Mouse (Mus musculus): ENCODE measurements at regions not wholly inside any gene's neighbourhood (a gene's known extent, or its start where the extent isn't known, plus 50 kb on each side); places are given as distances from the start of the nearest gene placed in this dataset.

GRCm38 (mm10) chr3:80209596-80209995 is 325.3 kb downstream of the Fam198b start:
- no peak for DNase-seq
- no peak for TF ChIP-seq CTCF (IDR thresholded peaks at IDR 0.05; ENCODE audit: insufficient read depth, low read length)
- TF ChIP-seq POLR2A (IDR thresholded peaks at IDR 0.05; ENCODE audit: borderline replicate concordance, extremely low read depth, low read depth, low read length) = no peak
- H3K4me1 ChIP-seq (ENCODE audit: control insufficient read depth, insufficient read depth, low read length) = no peaks in the 10 kb centered on the region

GRCm38 (mm10) chr3:80211323-80212109 is 327.2 kb downstream of the Fam198b start:
- 76% methylated on average over 3 of the region's 3 CpGs for WGBS
- no peaks in the 10 kb centered on the region for H3K4me1 ChIP-seq (ENCODE audit: control insufficient read depth, insufficient read depth, low read length)
- DNase-seq = no peak
- H3K4me3 ChIP-seq (replicated peaks; ENCODE audit: extremely low read depth, low read depth, low read length) = no peak overlapping the region
- TF ChIP-seq CTCF (IDR thresholded peaks at IDR 0.05; ENCODE audit: insufficient read depth, low read length) = no peak
- no peak for TF ChIP-seq POLR2A (IDR thresholded peaks at IDR 0.05; ENCODE audit: borderline replicate concordance, extremely low read depth, low read depth, low read length)

More at GRCm38 (mm10) chr3:80209596-80209995, 325.3 kb downstream of the Fam198b start:
- H3K4me3 ChIP-seq (replicated peaks; ENCODE audit: extremely low read depth, low read depth, low read length) = no peak overlapping the region

GRCm38 (mm10) chr3:80248611-80249010 is 364.3 kb downstream of the Fam198b start:
- 35% methylated on average over 5 of the region's 5 CpGs for WGBS
- H3K4me3 ChIP-seq (replicated peaks; ENCODE audit: extremely low read depth, low read depth, low read length) = no peak overlapping the region
- no peak for DNase-seq
- TF ChIP-seq CTCF (IDR thresholded peaks at IDR 0.05; ENCODE audit: insufficient read depth, low read length) (no peak), POLR2A (IDR thresholded peaks at IDR 0.05; ENCODE audit: borderline replicate concordance, extremely low read depth, low read depth, low read length) (no peak)
- no peaks in the 10 kb centered on the region for H3K4me1 ChIP-seq (ENCODE audit: control insufficient read depth, insufficient read depth, low read length)

GRCm38 (mm10) chr3:80249974-80250373 is 365.6 kb downstream of the Fam198b start:
- 57% methylated on average over 3 of the region's 3 CpGs for WGBS
- H3K4me3 ChIP-seq (replicated peaks; ENCODE audit: extremely low read depth, low read depth, low read length) = no peak overlapping the region
- no peak for TF ChIP-seq CTCF (IDR thresholded peaks at IDR 0.05; ENCODE audit: insufficient read depth, low read length)
- TF ChIP-seq POLR2A (IDR thresholded peaks at IDR 0.05; ENCODE audit: borderline replicate concordance, extremely low read depth, low read depth, low read length) = no peak
- no peak for DNase-seq
- no peaks in the 10 kb centered on the region for H3K4me1 ChIP-seq (ENCODE audit: control insufficient read depth, insufficient read depth, low read length)

GRCm38 (mm10) chr3:80255304-80255703 is 371.0 kb downstream of the Fam198b start:
- DNase-seq = no peak
- 82% methylated on average over 3 of the region's 3 CpGs for WGBS
- Histone ChIP-seq H3K4me3 (replicated peaks; ENCODE audit: extremely low read depth, low read depth, low read length) (no peak overlapping the region), H3K4me1 (ENCODE audit: control insufficient read depth, insufficient read depth, low read length) (no peaks in the 10 kb centered on the region)
- TF ChIP-seq CTCF (IDR thresholded peaks at IDR 0.05; ENCODE audit: insufficient read depth, low read length) = no peak

- TF ChIP-seq CTCF (IDR thresholded peaks at IDR 0.05; ENCODE audit: insufficient read depth, low read length) (no peak), POLR2A (IDR thresholded peaks at IDR 0.05; ENCODE audit: borderline replicate concordance, extremely low read depth, low read depth, low read length) (no peak)
- DNase-seq = no peak
- 80% methylated on average over 3 of the region's 3 CpGs for WGBS
- no peak overlapping the region for H3K4me3 ChIP-seq (replicated peaks; ENCODE audit: extremely low read depth, low read depth, low read length)
- no peaks in the 10 kb centered on the region for H3K4me1 ChIP-seq (ENCODE audit: control insufficient read depth, insufficient read depth, low read length)
Observed at GRCm38 (mm10) chr3:80256383-80256782, 372.1 kb downstream of the Fam198b start.

GRCm38 (mm10) chr3:80263095-80263494 is 378.8 kb downstream of the Fam198b start:
- H3K4me3 ChIP-seq (replicated peaks; ENCODE audit: extremely low read depth, low read depth, low read length) = no peak overlapping the region
- no peaks in the 10 kb centered on the region for H3K4me1 ChIP-seq (ENCODE audit: control insufficient read depth, insufficient read depth, low read length)
- WGBS = 57% methylated on average over 2 of the region's 2 CpGs
- TF ChIP-seq POLR2A (IDR thresholded peaks at IDR 0.05; ENCODE audit: borderline replicate concordance, extremely low read depth, low read depth, low read length) (no peak), CTCF (IDR thresholded peaks at IDR 0.05; ENCODE audit: insufficient read depth, low read length) (no peak)
- no peak for DNase-seq

GRCm38 (mm10) chr3:80284656-80285055 is 400.3 kb downstream of the Fam198b start:
- Histone ChIP-seq H3K4me3 (replicated peaks; ENCODE audit: extremely low read depth, low read depth, low read length) (no peak overlapping the region), H3K4me1 (ENCODE audit: control insufficient read depth, insufficient read depth, low read length) (no peaks in the 10 kb centered on the region)
- TF ChIP-seq POLR2A (IDR thresholded peaks at IDR 0.05; ENCODE audit: borderline replicate concordance, extremely low read depth, low read depth, low read length) (no peak), CTCF (IDR thresholded peaks at IDR 0.05; ENCODE audit: insufficient read depth, low read length) (no peak)
- WGBS = 64% methylated on average over 1 of the region's 1 CpGs
- DNase-seq = no peak

GRCm38 (mm10) chr3:80285246-80285645 is 400.9 kb downstream of the Fam198b start:
- 79% methylated on average over 3 of the region's 3 CpGs for WGBS
- no peaks in the 10 kb centered on the region for H3K4me1 ChIP-seq (ENCODE audit: control insufficient read depth, insufficient read depth, low read length)
- TF ChIP-seq POLR2A (IDR thresholded peaks at IDR 0.05; ENCODE audit: borderline replicate concordance, extremely low read depth, low read depth, low read length) = no peak
- no peak for TF ChIP-seq CTCF (IDR thresholded peaks at IDR 0.05; ENCODE audit: insufficient read depth, low read length)
- no peak overlapping the region for H3K4me3 ChIP-seq (replicated peaks; ENCODE audit: extremely low read depth, low read depth, low read length)
- DNase-seq = no peak

- TF ChIP-seq POLR2A (IDR thresholded peaks at IDR 0.05; ENCODE audit: borderline replicate concordance, extremely low read depth, low read depth, low read length) (no peak), CTCF (IDR thresholded peaks at IDR 0.05; ENCODE audit: insufficient read depth, low read length) (no peak)
- H3K4me1 ChIP-seq (ENCODE audit: control insufficient read depth, insufficient read depth, low read length) = no peaks in the 10 kb centered on the region
- no peak overlapping the region for H3K4me3 ChIP-seq (replicated peaks; ENCODE audit: extremely low read depth, low read depth, low read length)
- DNase-seq = no peak
- 80% methylated on average over 4 of the region's 4 CpGs for WGBS
Observed at GRCm38 (mm10) chr3:80293485-80293884, 409.2 kb downstream of the Fam198b start.

All from lung, adult 2 months (tissue).